ENCODE assay signal across 7 mouse cellular contexts in the genomic region with DNA sequence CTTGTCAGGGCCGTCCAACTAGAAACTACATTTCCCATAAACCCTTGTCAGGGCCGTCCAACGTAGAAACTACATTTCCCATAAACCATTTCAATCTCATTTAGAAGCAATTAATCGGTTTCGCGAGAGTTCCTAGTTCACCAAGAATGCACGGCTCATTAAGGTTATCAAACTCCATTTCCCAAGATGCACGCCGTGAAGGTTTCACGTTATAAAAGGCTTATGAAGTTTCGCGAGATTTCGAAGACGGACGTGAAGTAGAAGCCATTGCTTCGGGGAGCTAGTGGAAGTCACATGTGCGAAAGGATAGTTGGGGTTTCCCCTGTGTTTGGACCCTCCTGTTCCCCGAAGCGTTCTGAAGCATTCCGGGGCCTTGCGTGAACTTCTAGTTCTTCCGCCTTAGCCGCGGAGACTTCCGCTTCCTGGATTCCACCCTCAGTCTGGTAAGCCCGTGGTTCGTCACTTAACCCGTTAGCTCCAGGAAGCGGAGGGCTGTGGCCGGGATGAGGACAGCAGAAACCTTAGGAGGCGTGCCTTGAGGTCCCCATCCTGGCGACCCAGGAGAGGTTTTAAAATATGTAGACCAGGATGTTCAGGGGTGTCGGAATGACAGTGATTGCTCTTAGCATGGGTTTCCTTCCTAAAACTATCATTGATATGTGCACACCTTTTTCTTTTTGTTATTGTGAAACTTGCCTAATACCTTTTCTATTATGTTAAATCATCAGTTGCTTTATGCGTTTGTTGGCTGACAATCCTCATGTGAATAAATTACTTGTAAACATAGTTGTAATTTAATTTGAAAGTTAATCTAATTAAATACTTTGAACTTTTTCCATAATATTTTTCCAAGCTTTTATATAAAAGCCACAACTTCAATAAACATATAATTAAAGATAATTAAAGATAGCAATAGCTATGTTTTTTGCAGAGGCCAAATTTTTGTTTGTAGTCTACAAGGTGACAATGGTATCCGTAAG. TPM values are rescaled to one million over a fixed set of nuclear protein-coding genes. Genes with fewer than 3 reads are reported as not detected.
DNase-seq lines count a peak whose midpoint lies in the region; ATAC-seq lines count a peak whose summit lies in the region.

A gene (plus strand): TSS at position 260 of the 980 bp plus-strand sequence.

- no peaks in the 10 kb centered on the region for H3K9me3 ChIP-seq in embryonic facial prominence, embryonic 12.5 days
- H3K9me3 ChIP-seq in limb, embryonic 11.5 days (ENCODE audit: control insufficient read depth, low read length) = no peaks in the 10 kb centered on the region
- no peaks in the 10 kb centered on the region for H3K9me3 ChIP-seq in midbrain, embryonic 14.5 days (ENCODE audit: control insufficient read depth, low read length)

- 0 out of 2 replicates have a peak, but pooled peaks cover 4% of the 10 kb centered on the region for H3K36me3 ChIP-seq in embryonic facial prominence, embryonic 12.5 days
- H3K36me3 ChIP-seq in limb, embryonic 11.5 days (ENCODE audit: control insufficient read depth, insufficient read depth, low read length) = no peaks in the 10 kb centered on the region
- 0 out of 2 replicates have a peak, but pooled peaks cover 10% of the 10 kb centered on the region for H3K36me3 ChIP-seq in midbrain, embryonic 14.5 days (ENCODE audit: control insufficient read depth, insufficient read depth, low read length)

- no peaks in the 10 kb centered on the region for H3K4me1 ChIP-seq in embryonic facial prominence, embryonic 12.5 days
- H3K4me1 ChIP-seq in limb, embryonic 11.5 days (ENCODE audit: control insufficient read depth, insufficient read depth, low read length) = no peaks in the 10 kb centered on the region
- H3K4me1 ChIP-seq in midbrain, embryonic 14.5 days (ENCODE audit: control insufficient read depth, insufficient read depth, low read length) = no peaks in the 10 kb centered on the region

- 3% methylated on average over 35 of the region's 35 CpGs for whole genome bisulfite sequencing in embryonic facial prominence, embryonic 12.5 days
- 2% methylated on average over 35 of the region's 35 CpGs for WGBS in limb, embryonic 11.5 days
- WGBS in midbrain, embryonic 14.5 days = 2% methylated on average over 35 of the region's 35 CpGs

- peak within 1 kb of the TSS; percentile 86 for H3K27ac ChIP-seq in embryonic facial prominence, embryonic 12.5 days
- H3K27ac ChIP-seq in limb, embryonic 11.5 days (replicated peaks; ENCODE audit: low read depth, low read length) = peak within 1 kb of the TSS; percentile 63
- H3K27ac ChIP-seq in midbrain, embryonic 14.5 days (replicated peaks; ENCODE audit: low read depth, low read length) = peak within 1 kb of the TSS; percentile 75

- ATAC-seq in embryonic facial prominence, embryonic 12.5 days (ENCODE audit: insufficient number of reproducible peaks, insufficient read depth, low FRiP score, low TSS enrichment) = peak; percentile 97
- ATAC-seq in limb, embryonic 11.5 days (ENCODE audit: insufficient number of reproducible peaks, low FRiP score, low TSS enrichment, low read depth) = peak; percentile 97
- ATAC-seq in midbrain, embryonic 14.5 days (ENCODE audit: low FRiP score, low TSS enrichment) = peak; percentile 97

- peak within 1 kb of the TSS; percentile 58 for H3K9ac ChIP-seq in embryonic facial prominence, embryonic 12.5 days
- H3K9ac ChIP-seq in limb, embryonic 11.5 days (ENCODE audit: low read length) = peak within 1 kb of the TSS; percentile 44
- H3K9ac ChIP-seq in midbrain, embryonic 14.5 days (replicated peaks; ENCODE audit: low read length) = peak within 1 kb of the TSS; percentile 56

- H3K27me3 ChIP-seq in embryonic facial prominence, embryonic 12.5 days = no peaks in the 10 kb centered on the region
- no peaks in the 10 kb centered on the region for H3K27me3 ChIP-seq in limb, embryonic 11.5 days (ENCODE audit: control insufficient read depth, insufficient read depth, low read length)
- H3K27me3 ChIP-seq in midbrain, embryonic 14.5 days (ENCODE audit: control insufficient read depth, insufficient read depth, low read length) = no peaks in the 10 kb centered on the region

- H3K4me3 ChIP-seq in embryonic facial prominence, embryonic 12.5 days = peak within 1 kb of the TSS; percentile 56
- peak within 1 kb of the TSS; percentile 50 for H3K4me3 ChIP-seq in limb, embryonic 11.5 days (ENCODE audit: low read depth, low read length)
- H3K4me3 ChIP-seq in midbrain, embryonic 14.5 days (replicated peaks; ENCODE audit: low read depth, low read length) = peak within 1 kb of the TSS; percentile 58

- DNase-seq in adrenal gland, postnatal 25 days = peak; percentile 69
- DNase-seq in heart, adult 11 months = peak; percentile 100
- DNase-seq in kidney, adult 18-20 months = peak; percentile 89
- DNase-seq in limb, embryonic 11.5 days (ENCODE audit: low spot score) = peak; percentile 84
- DNase-seq in midbrain, embryonic 14.5 days = peak; percentile 99
- DNase-seq in spleen, adult 18-20 months = peak; percentile 75 to 82

- H3K4me2 ChIP-seq in embryonic facial prominence, embryonic 12.5 days (replicated peaks) = peak within 1 kb of the TSS; percentile 33
- H3K4me2 ChIP-seq in limb, embryonic 11.5 days (ENCODE audit: low read depth, severe bottlenecking) = peak within 1 kb of the TSS; percentile 31; the same call in 1 of the 2 replicates
- peak within 1 kb of the TSS; percentile 51 for H3K4me2 ChIP-seq in midbrain, embryonic 14.5 days (ENCODE audit: low read length)

RNA-seq across cellular contexts. Expression of the gene that starts here (rescaled TPM):
- total RNA-seq in adrenal gland, postnatal 25 days (2021) = 24.7 and 30.1 TPM in 2 replicates
- polyA plus RNA-seq in embryonic facial prominence, embryonic 12.5 days (2016; fragmentation: Nextera tagmentation; extraction: Ambion mirVana) = 37.0 and 38.1 TPM in 2 replicates
- 36.4 and 39.2 TPM in 2 replicates for polyA plus RNA-seq in limb, embryonic 11.5 days (2014; fragmentation: Nextera tagmentation; extraction: Ambion mirVana)
- polyA plus RNA-seq in midbrain, embryonic 14.5 days (2014; fragmentation: Nextera tagmentation; extraction: Ambion mirVana) = 29.4 and 46.5 TPM in 2 replicates

Comparison
In these comparisons a context has a peak if more than half of its experiments do, and no peak if none do; other contexts are left out.
1. Peak in every context shown above with its lines: DNase-seq, ATAC-seq, H3K4me3 ChIP-seq and H3K27ac ChIP-seq.